ENCODE assay signal across 8 mouse cellular contexts in the genomic region with DNA sequence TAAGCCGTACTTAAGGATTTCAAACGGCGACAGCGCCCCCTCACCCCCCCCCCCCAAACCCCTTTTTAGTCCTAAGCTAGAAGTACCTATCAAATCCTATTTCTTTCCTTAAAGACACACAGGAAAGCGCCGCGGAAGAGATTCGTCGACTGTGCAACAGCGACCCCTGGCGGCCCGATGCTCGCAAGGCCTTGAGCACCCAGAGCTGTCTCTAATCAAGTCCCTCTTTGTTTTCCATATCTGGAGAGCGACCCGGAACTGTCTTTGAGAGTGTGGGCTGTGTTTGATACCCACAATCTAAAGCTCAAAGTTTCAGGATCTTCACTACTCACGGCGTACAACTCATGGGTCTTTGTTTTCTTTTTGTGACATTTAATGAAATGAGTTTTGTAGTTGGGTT.
DNase-seq lines count a peak whose midpoint lies in the region; ATAC-seq lines count a peak whose summit lies in the region.

No protein-coding gene starts in this region.

- DNase-seq in R1 (ENCODE audit: low read depth, low spot score), result peak; percentile 84
- peak; percentile 98 to 99 for DNase-seq in cerebellum, postnatal 25 days
- DNase-seq in frontal cortex, postnatal 36 days (ENCODE audit: low spot score in 2 of 2), result peak; percentile 95 to 98
- peak; percentile 87 for DNase-seq in left cerebral cortex, adult 11 months (ENCODE audit: low spot score)
- peak; percentile 93 to 94 for DNase-seq in lung, postnatal 4 days
- DNase-seq in retina, postnatal 7 days (ENCODE audit: low read depth, low spot score), result peak; percentile 92
- DNase-seq in urinary bladder, adult 2 months (ENCODE audit: low spot score), result peak; percentile 78

- H3K4me2 ChIP-seq in hindbrain, embryonic 15.5 days, result peak overlapping the region; percentile 78

- no peaks in the 10 kb centered on the region for H3K27me3 ChIP-seq in hindbrain, embryonic 15.5 days

- peak overlapping the region; percentile 97 for H3K27ac ChIP-seq in hindbrain, embryonic 15.5 days (replicated peaks)

- H3K9me3 ChIP-seq in hindbrain, embryonic 15.5 days, result no peaks in the 10 kb centered on the region

- H3K36me3 ChIP-seq in hindbrain, embryonic 15.5 days, result no peaks in the 10 kb centered on the region

- peak; percentile 92 for ATAC-seq in hindbrain, embryonic 15.5 days (ENCODE audit: low FRiP score, low read depth)

- H3K4me3 ChIP-seq in hindbrain, embryonic 15.5 days, result peak overlapping the region; percentile 46

- peaks cover 12% of the 10 kb centered on the region for H3K4me1 ChIP-seq in hindbrain, embryonic 15.5 days (replicated peaks)

- H3K9ac ChIP-seq in hindbrain, embryonic 15.5 days, result peak overlapping the region; percentile 63

- WGBS in hindbrain, embryonic 15.5 days, result 0% methylated on average over 17 of the region's 17 CpGs

Comparison
In these comparisons a context has a peak if more than half of its experiments do, and no peak if none do; other contexts are left out.
1. Peak in every context shown above with its lines: DNase-seq, ATAC-seq, H3K4me3 ChIP-seq and H3K27ac ChIP-seq.